Mouse (Mus musculus) CD4-positive, CD25-positive, alpha-beta regulatory T cell (primary cell): ENCODE results near the gene Prmt9. TPM values are rescaled to one million over a fixed set of nuclear protein-coding genes. Genes with fewer than 3 reads are reported as not detected.

Source experiments
- polyA plus RNA-seq: library from polyadenylated mRNA; unstranded; fragments of 100-300 nt; shearing (Covaris generic); gene quantifications from one replicate; pipeline ENCODE4 v1.2.1, GENCODE M21; 2017

The Prmt9 gene
- polyA plus RNA-seq = 36.8 TPM

DNA sequence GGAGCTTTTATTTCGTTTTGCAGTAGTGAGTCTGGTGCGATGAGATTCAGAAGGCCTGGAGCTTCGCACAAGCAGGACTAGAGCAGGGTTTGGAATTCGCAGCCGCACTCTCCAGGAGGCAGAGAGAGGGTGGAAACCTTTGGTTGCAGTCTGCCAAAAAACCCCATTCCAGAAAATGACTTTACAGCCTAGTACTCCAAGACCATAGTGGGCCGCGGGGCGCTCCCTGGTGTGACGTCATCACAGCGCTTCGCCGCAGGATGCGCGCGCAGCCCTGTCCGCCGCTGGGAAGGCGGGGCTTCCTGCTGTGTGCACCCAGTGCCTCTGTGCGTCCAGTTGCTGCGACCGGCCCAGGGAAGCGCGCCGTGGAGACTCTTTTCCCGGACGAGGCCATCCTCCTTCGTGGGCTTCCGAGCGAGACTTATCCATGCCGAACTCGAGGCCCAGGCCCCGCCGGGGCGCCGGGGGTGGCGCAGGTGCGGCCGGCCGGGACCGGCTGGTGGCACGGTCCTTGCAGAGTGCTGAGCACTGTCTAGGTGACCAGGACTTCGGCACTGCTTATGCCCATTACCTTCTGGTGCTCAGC, at the start of gene Prmt9:
TSS of gene Prmt9 (plus strand) at position 277 of the 586 bp plus-strand sequence.

DNA sequence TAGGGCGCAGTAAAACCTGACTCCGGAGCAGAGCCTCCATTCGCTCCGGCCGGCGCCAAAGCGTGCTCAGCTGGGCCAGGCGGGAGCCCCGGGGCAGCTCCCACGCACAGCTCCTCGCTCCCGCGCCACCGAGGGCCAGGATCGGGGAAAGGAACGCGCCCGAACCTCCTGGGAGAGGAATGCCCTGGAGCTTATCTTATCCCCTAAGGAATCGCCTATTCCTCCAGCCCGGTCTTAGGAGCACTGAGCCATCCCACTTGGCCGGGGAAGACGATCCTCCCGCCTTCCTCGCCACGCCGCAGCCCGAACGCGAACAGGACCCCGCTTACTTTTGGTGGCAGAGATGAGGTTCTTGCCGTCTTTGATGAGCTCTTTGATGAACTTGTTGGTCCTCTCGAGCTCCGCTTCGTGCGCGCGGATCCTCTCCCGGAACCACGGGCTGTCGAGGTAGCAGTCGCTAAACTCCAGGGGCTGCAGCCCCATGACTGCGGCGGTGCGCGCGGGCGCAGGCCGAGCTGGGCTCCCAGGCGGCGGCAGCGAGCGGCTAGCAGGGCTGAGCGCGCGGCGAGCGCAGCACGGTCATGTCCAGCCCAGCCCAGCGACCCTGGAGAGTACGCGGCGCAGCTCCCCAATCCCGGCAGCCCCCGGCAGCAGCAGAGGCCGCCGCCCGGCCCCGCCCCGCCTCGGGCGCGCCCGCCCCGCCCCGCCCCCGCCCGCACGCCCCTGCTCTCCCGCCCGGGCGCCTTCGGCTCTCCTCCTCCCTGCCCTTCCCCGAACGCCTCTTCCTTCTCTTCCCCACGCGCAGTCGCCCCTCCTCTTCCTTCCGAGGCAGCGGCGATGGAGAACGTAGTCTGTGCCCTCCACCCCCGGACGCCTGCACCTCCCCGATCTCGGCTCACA, 31.6 kb upstream of the Prmt9 start, which contains the start of gene Arhgap10:
TSS of gene Arhgap10 (minus strand) at position 653 of the 900 bp plus-strand sequence.

DNA sequence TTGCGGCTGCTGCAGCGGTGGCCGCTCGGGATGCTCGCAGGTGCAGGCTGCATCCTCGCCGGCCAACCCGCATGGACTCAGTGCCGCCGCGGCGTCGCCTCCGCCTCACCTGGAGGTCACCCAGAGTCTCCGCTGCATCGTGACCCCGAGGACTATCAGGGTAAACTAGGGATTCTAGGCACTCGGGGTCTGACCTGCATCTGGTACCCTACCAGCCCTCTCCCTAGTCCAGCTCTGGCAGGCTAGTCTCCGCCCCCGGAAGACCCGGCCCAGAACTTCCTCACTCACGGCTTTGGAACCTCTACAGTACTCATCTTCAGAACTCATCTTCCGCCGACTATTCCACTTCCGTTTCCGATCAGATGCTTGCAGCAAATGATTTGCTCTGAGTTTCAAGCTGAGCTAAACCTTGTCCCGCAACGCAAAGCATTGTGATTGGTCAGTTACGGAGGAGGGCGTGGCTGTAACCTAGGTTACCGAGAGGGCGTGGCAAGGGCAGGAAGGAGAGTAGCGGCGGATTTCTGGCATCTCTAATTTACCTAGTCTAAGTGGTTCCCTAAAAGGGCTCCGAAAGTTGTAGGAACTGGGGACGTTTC, 61.3 kb downstream of the Prmt9 start, which contains the start of gene Tmem184c:
TSS of gene Tmem184c (minus strand) at position 325 of the 596 bp plus-strand sequence.

Other genes with a start within 250 kb of the Prmt9 start
- 10.2 TPM for gene Arhgap10, start 31.4 kb upstream of the Prmt9 start, polyA plus RNA-seq
- 27.8 TPM for gene Tmem184c, start 61.3 kb downstream of the Prmt9 start, polyA plus RNA-seq
- 0.11 TPM for gene Ednra, start 175.1 kb downstream of the Prmt9 start, polyA plus RNA-seq